Mouse (Mus musculus): ENCODE results near the gene Elp1. TPM values are rescaled to one million over a fixed set of nuclear protein-coding genes. Genes with fewer than 3 reads are reported as not detected.

Gene Elp1
- polyA plus RNA-seq, 1 experiment from 2014 or later = 66.8 TPM

GRCm38 (mm10) chr4:56812096-56812495 is 10.0 kb upstream of the Elp1 start:
- no peaks in the 10 kb centered on the region for H3K36me3 ChIP-seq (ENCODE audit: control insufficient read depth, insufficient read depth, low read length)
- no peak overlapping the region for H3K4me3 ChIP-seq (ENCODE audit: low read depth, low read length)
- no peaks in the 10 kb centered on the region for H3K4me1 ChIP-seq (replicated peaks; ENCODE audit: control insufficient read depth, insufficient read depth, low read length)
- H3K4me2 ChIP-seq = no peak overlapping the region
- DNase-seq (ENCODE audit: low spot score) = no peak
- H3K9me3 ChIP-seq (ENCODE audit: control insufficient read depth, low read length) = no peaks in the 10 kb centered on the region
- ATAC-seq (replicated peaks; ENCODE audit: low FRiP score) = no peak
- H3K9ac ChIP-seq (ENCODE audit: low read depth, low read length) = no peak overlapping the region
- H3K27me3 ChIP-seq (replicated peaks; ENCODE audit: control insufficient read depth, insufficient read depth, low read length) = no peaks in the 10 kb centered on the region
- WGBS = 73% methylated on average over 4 of the region's 4 CpGs
- no peak overlapping the region for H3K27ac ChIP-seq (ENCODE audit: low read depth, low read length)

- DNase-seq (ENCODE audit: low spot score) (no peak), ATAC-seq (replicated peaks; ENCODE audit: low FRiP score) (no peak)
- Histone ChIP-seq H3K4me2 (no peak overlapping the region), H3K27ac (ENCODE audit: low read depth, low read length) (no peak overlapping the region), H3K9ac (ENCODE audit: low read depth, low read length) (no peak overlapping the region), H3K36me3 (ENCODE audit: control insufficient read depth, insufficient read depth, low read length) (peaks cover under 1% of the 10 kb centered on the region; the same call in 1 of the 2 replicates), H3K4me1 (replicated peaks; ENCODE audit: control insufficient read depth, insufficient read depth, low read length) (no peaks in the 10 kb centered on the region), H3K4me3 (ENCODE audit: low read depth, low read length) (no peak overlapping the region), H3K9me3 (ENCODE audit: control insufficient read depth, low read length) (no peaks in the 10 kb centered on the region), H3K27me3 (replicated peaks; ENCODE audit: control insufficient read depth, insufficient read depth, low read length) (no peaks in the 10 kb centered on the region)
- WGBS = 70% methylated on average over 3 of the region's 3 CpGs
Measured at GRCm38 (mm10) chr4:56811642-56812041, 9.5 kb upstream of the Elp1 start.

GRCm38 (mm10) chr4:56809050-56809449 is 6.9 kb upstream of the Elp1 start:
- peak overlapping the region; percentile 13; the same call in 1 of the 2 replicates for H3K27ac ChIP-seq (ENCODE audit: low read depth, low read length)
- H3K9me3 ChIP-seq (ENCODE audit: control insufficient read depth, low read length) = no peaks in the 10 kb centered on the region
- ATAC-seq (replicated peaks; ENCODE audit: low FRiP score) (no peak), DNase-seq (ENCODE audit: low spot score) (no peak)
- peaks cover 11% of the 10 kb centered on the region; the same call in 1 of the 2 replicates for H3K36me3 ChIP-seq (ENCODE audit: control insufficient read depth, insufficient read depth, low read length)
- no peaks in the 10 kb centered on the region for H3K4me1 ChIP-seq (replicated peaks; ENCODE audit: control insufficient read depth, insufficient read depth, low read length)
- H3K4me3 ChIP-seq (ENCODE audit: low read depth, low read length) = no peak overlapping the region
- no peak overlapping the region for H3K9ac ChIP-seq (ENCODE audit: low read depth, low read length)
- H3K27me3 ChIP-seq (replicated peaks; ENCODE audit: control insufficient read depth, insufficient read depth, low read length) = no peaks in the 10 kb centered on the region
- 72% methylated on average over 4 of the region's 4 CpGs for WGBS
- H3K4me2 ChIP-seq = no peak overlapping the region

- H3K4me2 ChIP-seq = peak overlapping the region; percentile 76
- H3K4me1 ChIP-seq (replicated peaks; ENCODE audit: control insufficient read depth, insufficient read depth, low read length) = peaks cover 7% of the 10 kb centered on the region
- ATAC-seq (replicated peaks; ENCODE audit: low FRiP score) (peak; percentile 42; the same call in 1 of the 2 replicates), DNase-seq (ENCODE audit: low spot score) (no peak)
- H3K27me3 ChIP-seq (replicated peaks; ENCODE audit: control insufficient read depth, insufficient read depth, low read length) = no peaks in the 10 kb centered on the region
- peak overlapping the region; percentile 17; the same call in 1 of the 2 replicates for H3K27ac ChIP-seq (ENCODE audit: low read depth, low read length)
- 1% methylated on average over 25 of the region's 25 CpGs for WGBS
- H3K4me3 ChIP-seq (ENCODE audit: low read depth, low read length) = peak overlapping the region; percentile 81
- no peaks in the 10 kb centered on the region for H3K9me3 ChIP-seq (ENCODE audit: control insufficient read depth, low read length)
- H3K36me3 ChIP-seq (ENCODE audit: control insufficient read depth, insufficient read depth, low read length) = peaks cover 21% of the 10 kb centered on the region; the same call in 1 of the 2 replicates
- H3K9ac ChIP-seq (ENCODE audit: low read depth, low read length) = peak overlapping the region; percentile 84
Measured at GRCm38 (mm10) chr4:56802669-56803150, 579 bp upstream of the Elp1 start.

GRCm38 (mm10) chr4:56791373-56791772 is 10.8 kb downstream of the Elp1 start:
- Histone ChIP-seq H3K9me3 (ENCODE audit: control insufficient read depth, low read length) (no peaks in the 10 kb centered on the region), H3K27me3 (replicated peaks; ENCODE audit: control insufficient read depth, insufficient read depth, low read length) (no peaks in the 10 kb centered on the region), H3K4me2 (no peak overlapping the region), H3K4me1 (replicated peaks; ENCODE audit: control insufficient read depth, insufficient read depth, low read length) (no peaks in the 10 kb centered on the region), H3K4me3 (ENCODE audit: low read depth, low read length) (no peak overlapping the region), H3K9ac (ENCODE audit: low read depth, low read length) (no peak overlapping the region), H3K27ac (ENCODE audit: low read depth, low read length) (no peak overlapping the region), H3K36me3 (ENCODE audit: control insufficient read depth, insufficient read depth, low read length) (peaks cover 58% of the 10 kb centered on the region)
- ATAC-seq (replicated peaks; ENCODE audit: low FRiP score) (no peak), DNase-seq (ENCODE audit: low spot score) (no peak)
- 55% methylated on average over 1 of the region's 1 CpGs for WGBS

- Histone ChIP-seq H3K4me3 (ENCODE audit: low read depth, low read length) (no peak overlapping the region), H3K27me3 (replicated peaks; ENCODE audit: control insufficient read depth, insufficient read depth, low read length) (no peaks in the 10 kb centered on the region), H3K9me3 (ENCODE audit: control insufficient read depth, low read length) (no peaks in the 10 kb centered on the region), H3K27ac (ENCODE audit: low read depth, low read length) (no peak overlapping the region), H3K4me1 (replicated peaks; ENCODE audit: control insufficient read depth, insufficient read depth, low read length) (no peaks in the 10 kb centered on the region), H3K36me3 (ENCODE audit: control insufficient read depth, insufficient read depth, low read length) (peaks cover 47% of the 10 kb centered on the region), H3K9ac (ENCODE audit: low read depth, low read length) (no peak overlapping the region), H3K4me2 (no peak overlapping the region)
- ATAC-seq (replicated peaks; ENCODE audit: low FRiP score) = no peak
- WGBS = 83% methylated on average over 1 of the region's 1 CpGs
- DNase-seq (ENCODE audit: low spot score) = no peak
Measured at GRCm38 (mm10) chr4:56771065-56771464, 31.1 kb downstream of the Elp1 start.

GRCm38 (mm10) chr4:56768913-56769312 is 33.2 kb downstream of the Elp1 start:
- Histone ChIP-seq H3K36me3 (ENCODE audit: control insufficient read depth, insufficient read depth, low read length) (peaks cover 49% of the 10 kb centered on the region), H3K4me1 (replicated peaks; ENCODE audit: control insufficient read depth, insufficient read depth, low read length) (no peaks in the 10 kb centered on the region), H3K9me3 (ENCODE audit: control insufficient read depth, low read length) (no peaks in the 10 kb centered on the region), H3K4me2 (no peak overlapping the region), H3K27ac (ENCODE audit: low read depth, low read length) (no peak overlapping the region), H3K4me3 (ENCODE audit: low read depth, low read length) (no peak overlapping the region), H3K27me3 (replicated peaks; ENCODE audit: control insufficient read depth, insufficient read depth, low read length) (no peaks in the 10 kb centered on the region), H3K9ac (ENCODE audit: low read depth, low read length) (no peak overlapping the region)
- DNase-seq (ENCODE audit: low spot score) = no peak
- 92% methylated on average over 7 of the region's 7 CpGs for WGBS
- no peak for ATAC-seq (replicated peaks; ENCODE audit: low FRiP score)

GRCm38 (mm10) chr4:56767861-56768284 is 34.3 kb downstream of the Elp1 start:
- H3K9ac ChIP-seq (ENCODE audit: low read depth, low read length) = no peak overlapping the region
- no peaks in the 10 kb centered on the region for H3K27me3 ChIP-seq (replicated peaks; ENCODE audit: control insufficient read depth, insufficient read depth, low read length)
- H3K27ac ChIP-seq (ENCODE audit: low read depth, low read length) = no peak overlapping the region
- no peak for ATAC-seq (replicated peaks; ENCODE audit: low FRiP score)
- no peaks in the 10 kb centered on the region for H3K4me1 ChIP-seq (replicated peaks; ENCODE audit: control insufficient read depth, insufficient read depth, low read length)
- H3K4me2 ChIP-seq = no peak overlapping the region
- 74% methylated on average over 5 of the region's 5 CpGs for WGBS
- peaks cover 45% of the 10 kb centered on the region for H3K36me3 ChIP-seq (ENCODE audit: control insufficient read depth, insufficient read depth, low read length)
- DNase-seq (ENCODE audit: low spot score) = no peak
- H3K9me3 ChIP-seq (ENCODE audit: control insufficient read depth, low read length) = no peaks in the 10 kb centered on the region
- H3K4me3 ChIP-seq (ENCODE audit: low read depth, low read length) = no peak overlapping the region

GRCm38 (mm10) chr4:56757693-56758092 is 44.4 kb downstream of the Elp1 start:
- ATAC-seq (replicated peaks; ENCODE audit: low FRiP score) = no peak
- DNase-seq (ENCODE audit: low spot score) = no peak
- Histone ChIP-seq H3K27me3 (replicated peaks; ENCODE audit: control insufficient read depth, insufficient read depth, low read length) (no peaks in the 10 kb centered on the region), H3K4me2 (no peak overlapping the region), H3K9me3 (ENCODE audit: control insufficient read depth, low read length) (no peaks in the 10 kb centered on the region), H3K36me3 (ENCODE audit: control insufficient read depth, insufficient read depth, low read length) (peaks cover 36% of the 10 kb centered on the region), H3K27ac (ENCODE audit: low read depth, low read length) (no peak overlapping the region), H3K9ac (ENCODE audit: low read depth, low read length) (no peak overlapping the region), H3K4me1 (replicated peaks; ENCODE audit: control insufficient read depth, insufficient read depth, low read length) (no peaks in the 10 kb centered on the region), H3K4me3 (ENCODE audit: low read depth, low read length) (no peak overlapping the region)
- WGBS = 92% methylated on average over 1 of the region's 1 CpGs

All from liver, embryonic 11.5 days (tissue).